Mouse (Mus musculus) thymus, adult 2 months (tissue): ENCODE results near the gene Shroom3.

ENCODE experiments used
- CTCF ChIP-seq: fragments of 200-500 bp; IDR thresholded peaks from 2 replicates; pipeline ENCODE4 v1.5.1; 2012; ENCODE audit warnings: mild to moderate bottlenecking, control low read depth, low read length, moderate library complexity, borderline replicate concordance; ENCODE audit not compliant: control insufficient read depth, poor library complexity, insufficient read depth; ENCODE audit errors: extremely low read depth
- POLR2A ChIP-seq: fragments of 200-500 bp; IDR thresholded peaks from 2 replicates; pipeline ENCODE4 v1.6.1; 2012; ENCODE audit warnings: mild to moderate bottlenecking, low read length, control low read depth, moderate library complexity; ENCODE audit not compliant: control insufficient read depth, poor library complexity, insufficient read depth; ENCODE audit errors: extremely low read depth

GRCm38 (mm10) chr5:92784037-92784860 is 101.0 kb downstream of the Shroom3 start:
- TF ChIP-seq CTCF (no peak), POLR2A (no peak)
